Mouse (Mus musculus) adrenal gland, adult 2 months (tissue): Measurements from ENCODE around the gene Anxa11. TPM values are rescaled to one million over a fixed set of nuclear protein-coding genes. Genes with fewer than 3 reads are reported as not detected.
"Not testable (repeated sequence)": the region's sequence is repeated elsewhere in the genome, so short reads cannot be mapped to it uniquely, and the experiment has no call there.

ENCODE experiments used
- DNase-seq: peaks from one replicate; pipeline ENCODE4 v3.0.0; 2021
- polyA plus RNA-seq: library from polyadenylated mRNA; depleted of rRNA; stranded (reverse); fragments of >200 nt; gene quantifications from 2 replicates; pipeline ENCODE4 v1.2.3, GENCODE M21; 2012
- total RNA-seq, 2 experiments: library from RNA; stranded (reverse); gene quantifications; 2 replicates each; pipeline ENCODE4 v1.2.3; 2021

Gene Anxa11
- total and polyA plus RNA-seq, 3 experiments: 59.3 to 103 (median 75.7) TPM

DNA sequence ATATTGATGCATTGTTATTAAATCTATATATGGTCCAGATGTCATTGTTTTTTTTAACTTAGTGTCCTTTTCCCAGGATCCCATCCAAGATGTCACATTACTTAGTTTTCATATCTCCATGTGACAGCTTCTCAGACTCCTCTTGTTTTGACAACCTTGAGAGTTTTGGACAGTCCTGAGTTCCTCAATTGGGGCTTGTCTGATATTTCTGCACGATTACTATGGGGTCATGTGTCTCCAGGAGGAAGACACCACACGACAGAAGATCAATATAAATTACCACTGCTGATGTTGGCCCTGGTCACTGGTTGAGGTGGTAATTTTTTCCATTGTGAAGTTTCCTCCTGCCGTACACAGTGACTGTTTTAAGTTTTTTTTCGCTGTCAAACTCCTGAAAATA is 377 bp upstream of the Anxa11 start:
- no peak for DNase-seq

DNA sequence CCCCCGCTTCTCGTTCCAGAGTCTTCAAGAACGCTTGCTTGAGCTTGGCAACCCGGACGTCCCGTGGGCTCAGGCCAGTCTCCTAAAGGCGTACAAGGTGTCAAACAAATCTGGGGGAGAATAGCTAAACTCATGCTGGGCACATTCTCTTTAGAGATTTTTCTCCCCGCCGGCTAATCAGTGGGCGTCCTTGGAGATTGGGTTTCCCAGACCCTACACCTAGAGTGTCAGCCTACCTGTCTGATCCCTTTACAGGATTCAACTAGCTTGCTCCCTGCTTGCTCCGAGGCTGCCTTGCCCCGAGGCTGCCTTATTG is 690 bp downstream of the Anxa11 start:
- no peak for DNase-seq

DNA sequence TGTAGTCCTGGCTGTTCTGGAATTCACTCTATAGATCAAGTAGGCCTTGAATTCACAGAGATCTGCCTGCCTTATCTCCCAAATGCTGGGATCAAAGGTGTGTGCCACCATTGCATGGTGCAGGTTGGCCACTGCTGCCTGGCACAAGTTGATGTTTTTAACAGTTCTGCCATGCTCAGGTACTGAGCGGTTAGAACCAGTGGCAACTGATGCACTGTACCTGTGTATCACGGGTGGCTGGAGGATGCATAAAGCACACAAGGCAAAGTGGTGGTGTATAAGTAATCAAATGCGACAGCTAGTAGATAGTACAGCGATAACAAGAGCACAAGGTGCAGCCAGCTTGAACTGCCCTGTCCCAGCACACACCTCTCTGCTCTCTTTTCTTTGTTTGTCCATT is 2.4 kb downstream of the Anxa11 start:
- DNase-seq: no peak

DNA sequence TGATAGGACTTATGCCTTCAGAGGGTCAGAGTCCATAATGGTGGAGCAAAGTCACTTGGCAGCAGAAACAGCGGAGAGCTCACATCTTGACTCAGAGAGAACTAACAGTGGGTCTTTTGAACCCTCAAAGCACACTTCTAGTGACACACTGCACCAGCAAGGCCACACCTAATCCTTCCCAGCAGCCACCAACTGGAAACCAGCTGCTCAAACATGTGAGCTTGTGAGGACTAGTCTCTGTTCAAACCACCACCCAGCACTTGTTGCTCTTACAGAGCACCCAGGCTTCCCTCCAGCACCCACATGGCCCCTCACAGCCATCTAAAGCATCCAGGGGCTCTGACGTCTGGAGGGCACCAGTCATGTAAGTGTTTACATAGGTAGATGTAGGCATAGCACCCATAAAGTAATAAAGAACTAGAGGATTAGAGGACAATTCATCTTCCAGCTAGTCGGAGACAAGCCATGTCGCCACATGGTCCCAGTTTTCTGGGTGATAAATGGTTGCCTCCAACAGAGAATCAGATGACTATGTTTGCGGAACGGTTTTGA is 4.0 kb downstream of the Anxa11 start:
- no peak for DNase-seq

DNA sequence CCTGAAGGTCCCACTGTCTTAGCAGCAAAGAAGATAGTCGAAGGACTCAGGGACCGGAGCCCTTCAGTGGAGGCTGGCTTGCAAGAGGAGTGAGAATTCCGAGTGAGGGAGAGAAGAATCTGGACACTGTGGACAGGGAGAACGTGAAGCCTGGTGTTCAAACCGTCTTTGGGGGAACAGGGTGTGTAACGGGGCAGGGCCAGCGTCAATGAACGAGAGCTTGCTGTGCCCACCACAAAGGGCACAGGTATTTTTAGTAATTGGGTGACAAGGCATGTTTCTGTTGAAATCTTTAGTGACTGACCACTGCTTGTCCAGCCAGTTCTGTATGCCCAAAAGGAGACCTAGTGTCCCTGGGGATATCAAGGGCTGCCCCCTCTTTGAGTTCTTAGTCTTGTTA is 4.6 kb downstream of the Anxa11 start:
- no peak for DNase-seq

DNA sequence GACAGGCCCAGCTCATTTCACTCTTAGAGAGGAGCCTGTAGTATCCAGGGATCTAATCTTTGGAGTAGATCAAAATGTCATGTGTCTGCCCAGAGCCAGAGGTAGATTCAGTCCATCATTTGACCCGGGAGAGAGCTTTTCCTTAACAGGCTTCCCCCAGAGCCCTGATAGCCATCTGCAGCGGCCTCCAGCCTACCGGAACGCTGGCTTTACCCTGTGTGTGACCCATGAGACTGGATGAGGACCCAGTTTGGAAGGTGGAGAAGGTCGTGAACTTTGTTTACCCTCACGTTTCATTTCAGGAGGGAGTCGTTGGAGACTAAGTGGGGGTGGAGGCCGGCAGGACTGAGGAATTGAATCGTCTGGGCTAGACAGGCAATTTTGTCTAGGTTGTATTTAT is 5.7 kb downstream of the Anxa11 start:
- DNase-seq: no peak

DNA sequence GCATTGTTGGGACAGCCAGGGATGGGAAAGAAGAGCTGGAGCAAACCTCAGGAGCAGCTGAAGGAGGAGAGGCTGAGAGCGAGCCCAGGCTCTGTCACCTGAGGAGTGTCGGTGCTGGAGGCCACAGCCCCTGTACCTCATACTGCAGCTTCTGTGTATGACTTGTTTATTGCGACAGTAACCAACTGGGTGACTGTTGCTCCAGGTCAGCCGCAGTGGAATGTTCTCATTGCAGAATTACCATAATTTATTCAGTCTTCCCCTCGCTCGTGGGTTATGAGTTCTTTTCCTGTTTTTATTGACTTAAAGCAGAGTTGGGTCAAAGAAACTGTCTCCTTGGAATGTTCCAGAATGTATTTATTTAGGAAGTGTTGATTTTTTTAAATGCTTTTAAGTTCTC is 6.3 kb downstream of the Anxa11 start:
- DNase-seq: no peak

DNA sequence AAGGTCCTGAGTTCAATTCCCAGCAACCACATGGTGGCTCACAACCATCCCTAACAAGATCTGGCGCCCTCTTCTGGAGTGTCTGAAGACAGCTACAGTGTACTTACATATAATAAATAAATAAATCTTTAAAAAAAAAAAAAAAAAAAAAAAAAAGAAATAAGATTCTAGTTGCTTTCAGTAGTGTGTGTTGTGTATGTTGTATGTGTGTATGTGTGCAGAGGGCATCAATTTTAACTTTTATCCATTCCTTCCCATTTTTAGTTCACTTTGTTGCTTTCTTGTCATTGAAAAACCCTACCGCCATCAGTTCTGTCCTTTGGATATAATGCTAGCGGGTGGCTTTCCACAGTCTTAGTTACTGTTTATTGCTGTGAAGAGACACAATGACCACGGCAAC is 6.8 kb downstream of the Anxa11 start:
- DNase-seq: not testable (repeated sequence)

DNA sequence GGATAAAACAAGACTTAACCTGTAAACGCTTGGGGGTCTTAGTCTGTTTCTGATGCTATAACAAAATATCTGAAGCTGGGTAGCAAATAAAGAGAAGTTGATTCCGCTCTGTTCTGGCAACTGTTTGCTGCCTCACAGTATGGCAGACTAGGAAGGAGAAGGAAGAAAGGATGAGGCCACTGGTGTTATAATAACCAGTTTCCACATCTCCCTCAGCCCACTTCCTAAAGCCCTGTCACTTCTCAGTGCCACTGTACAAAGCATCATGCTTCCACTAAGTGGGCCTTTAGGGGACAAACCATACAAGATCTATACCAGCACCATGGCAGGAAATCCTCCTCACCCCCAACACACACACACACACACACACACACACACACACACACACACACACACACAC is 8.5 kb downstream of the Anxa11 start:
- DNase-seq: no peak

DNA sequence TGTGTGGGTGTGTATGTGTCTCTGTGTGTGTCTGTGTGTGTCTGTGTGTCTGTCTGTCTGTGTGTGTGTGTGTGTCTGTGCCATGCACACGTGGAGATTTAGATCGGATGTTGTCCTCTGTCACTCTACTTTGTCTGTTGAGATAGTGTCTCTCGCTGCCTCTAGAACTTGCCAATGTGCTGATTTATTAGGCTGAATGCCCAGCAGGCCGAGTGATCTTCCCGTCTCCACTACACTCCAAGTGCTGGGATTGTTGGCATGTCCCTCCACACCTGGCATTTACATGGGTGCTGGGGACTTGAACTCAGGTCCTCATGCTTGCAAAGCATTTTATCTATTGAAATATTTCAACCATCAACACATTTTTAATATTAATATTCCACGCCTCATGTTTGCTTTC is 9.2 kb downstream of the Anxa11 start:
- DNase-seq: no peak

DNA sequence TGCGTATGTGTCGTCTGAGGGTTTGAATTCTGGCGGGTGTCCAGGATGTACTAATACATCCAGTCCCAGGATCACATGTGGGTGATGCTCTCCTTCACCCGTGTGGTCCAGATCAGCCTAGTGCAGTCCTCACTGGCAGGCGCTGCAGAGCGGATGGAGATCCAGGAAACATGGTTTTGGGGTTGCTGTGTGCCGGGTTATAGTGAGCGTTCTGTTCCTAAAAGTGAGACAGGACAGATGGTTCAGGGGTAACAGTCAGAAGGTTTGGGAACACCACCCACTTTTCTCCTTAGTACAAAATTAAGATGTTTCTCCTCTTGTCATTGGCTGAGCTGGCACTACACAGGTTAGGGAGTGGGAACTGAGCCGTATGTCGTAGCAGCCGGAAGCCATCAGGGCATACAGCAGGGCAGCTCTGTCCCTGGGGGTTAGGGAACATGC is 10.2 kb downstream of the Anxa11 start:
- DNase-seq: no peak

DNA sequence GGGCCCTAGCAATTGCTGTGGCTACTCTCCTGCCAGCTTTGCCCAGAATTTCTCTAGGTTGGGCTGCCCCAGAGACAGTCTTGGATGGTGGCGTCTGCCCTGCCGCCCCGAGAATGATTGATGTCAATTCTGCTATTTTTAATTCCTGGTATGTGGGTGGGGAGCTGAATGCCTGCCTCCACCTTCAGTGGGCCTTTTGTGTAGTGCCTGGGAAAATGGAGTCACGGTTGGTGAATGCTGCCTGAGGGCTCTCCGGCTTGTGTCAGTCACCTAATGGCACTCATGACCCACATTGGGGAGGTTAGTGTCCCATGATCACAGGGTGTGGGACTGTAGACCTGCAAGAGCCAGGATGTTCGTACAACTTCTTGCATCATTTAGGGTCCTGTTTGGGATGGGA is 11.3 kb downstream of the Anxa11 start:
- no peak for DNase-seq

DNA sequence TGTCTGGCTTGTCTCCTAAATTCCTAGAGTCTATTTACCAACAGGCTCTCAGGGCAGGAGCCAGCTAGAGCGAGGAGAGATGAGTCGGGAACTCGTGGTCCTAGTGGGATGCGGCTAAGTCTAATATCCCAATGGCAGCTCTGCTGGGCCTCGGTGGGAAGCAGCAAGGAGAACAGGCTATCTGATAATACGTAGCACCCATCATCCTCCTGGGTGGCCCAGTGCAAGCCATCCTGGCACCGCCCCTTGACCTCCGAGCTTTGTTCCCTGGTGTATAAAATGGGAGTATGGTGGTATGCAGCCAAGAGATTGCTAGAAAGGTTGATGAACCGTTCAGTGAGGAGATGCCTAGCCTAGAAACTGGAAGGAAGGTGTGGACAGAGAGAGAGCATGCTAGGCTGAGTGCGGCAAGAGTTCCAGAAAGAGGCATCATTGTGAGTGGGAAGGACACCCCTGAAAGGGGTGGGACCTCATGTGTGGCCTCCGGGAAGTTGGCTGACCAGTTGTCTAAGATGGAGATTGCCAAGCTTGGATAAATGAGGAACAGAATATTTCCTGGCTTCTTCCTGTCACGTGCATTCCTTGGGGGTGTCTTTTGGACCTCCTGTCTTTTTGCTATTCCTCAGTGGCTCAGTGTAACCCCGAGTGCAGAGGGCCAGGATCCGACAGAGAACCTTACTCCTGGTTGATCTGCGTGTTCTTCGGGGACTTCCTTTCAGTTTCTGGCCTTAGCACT is 11.9 kb downstream of the Anxa11 start:
- DNase-seq: no peak

DNA sequence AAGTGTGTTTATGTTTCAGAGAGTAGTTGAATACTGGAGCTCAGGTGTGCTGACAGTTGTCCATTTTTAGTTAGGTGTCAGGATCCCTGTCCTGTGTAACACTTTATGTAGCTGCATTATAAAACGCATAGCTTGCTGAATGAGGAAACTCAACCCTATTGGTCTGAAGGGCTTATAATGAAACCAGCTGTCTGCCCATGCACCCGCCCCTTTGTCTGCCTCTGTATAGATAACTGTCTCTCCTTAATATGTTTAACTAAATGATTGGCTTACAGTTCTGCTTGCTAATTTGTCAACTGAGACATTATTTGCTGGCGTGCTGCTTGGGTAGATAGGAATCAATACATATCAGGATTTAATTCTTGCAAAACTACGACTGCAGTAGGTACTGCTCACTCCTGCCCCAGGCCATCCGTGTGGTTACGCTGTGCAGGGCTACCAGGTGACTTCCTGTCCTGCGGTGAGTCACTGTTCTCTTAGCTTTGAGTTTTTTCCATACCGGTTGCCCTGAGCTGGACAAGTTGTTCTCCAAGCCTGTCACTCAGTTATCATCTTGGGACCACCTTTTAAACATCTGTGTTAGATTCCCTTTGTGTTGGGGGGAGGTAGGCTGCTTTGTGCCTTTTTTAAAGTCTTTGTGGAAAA is 13.4 kb downstream of the Anxa11 start:
- DNase-seq: no peak

DNA sequence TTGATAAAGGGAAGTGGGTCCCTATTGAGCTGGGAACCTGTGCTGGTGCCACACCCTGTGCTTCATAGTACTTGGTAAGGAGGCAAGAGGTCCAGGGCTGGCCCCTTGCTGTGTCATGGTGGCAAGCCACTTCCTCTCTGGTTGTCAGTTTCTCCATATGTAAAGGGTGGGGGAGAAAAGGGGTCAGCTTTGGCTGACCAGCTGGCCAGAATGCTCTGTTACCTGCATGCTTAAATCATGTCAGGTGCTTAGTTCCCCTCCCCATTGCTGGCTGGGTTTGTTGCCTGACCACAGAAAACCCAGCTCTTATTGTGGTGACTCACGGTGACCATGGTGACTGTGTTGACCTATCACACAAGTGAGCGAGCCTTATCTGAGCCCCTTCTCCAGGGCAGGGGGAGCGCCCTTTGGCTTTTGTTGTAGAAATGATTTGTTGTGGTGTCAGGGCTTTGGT is 15.2 kb downstream of the Anxa11 start:
- DNase-seq: no peak

DNA sequence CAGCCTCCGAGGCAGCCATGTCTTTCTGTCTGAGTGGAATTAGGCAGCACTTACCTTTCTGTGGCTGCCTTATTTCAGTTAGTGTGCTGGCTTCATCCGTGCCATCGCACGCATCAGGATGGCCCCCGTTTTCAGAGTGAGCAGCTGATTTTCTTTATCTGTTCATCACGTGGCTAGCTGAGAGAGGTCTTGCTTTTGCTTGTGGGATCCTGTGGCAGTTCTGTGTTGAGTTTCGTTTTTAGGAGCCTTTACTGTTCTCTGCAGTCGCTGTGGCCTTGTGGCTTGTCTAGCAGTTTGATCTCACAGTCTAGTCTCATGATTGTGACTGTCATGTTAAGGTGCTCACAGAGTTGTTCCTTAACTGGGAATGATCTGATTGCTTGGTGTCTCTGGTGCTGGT is 16.0 kb downstream of the Anxa11 start:
- DNase-seq: no peak

DNA sequence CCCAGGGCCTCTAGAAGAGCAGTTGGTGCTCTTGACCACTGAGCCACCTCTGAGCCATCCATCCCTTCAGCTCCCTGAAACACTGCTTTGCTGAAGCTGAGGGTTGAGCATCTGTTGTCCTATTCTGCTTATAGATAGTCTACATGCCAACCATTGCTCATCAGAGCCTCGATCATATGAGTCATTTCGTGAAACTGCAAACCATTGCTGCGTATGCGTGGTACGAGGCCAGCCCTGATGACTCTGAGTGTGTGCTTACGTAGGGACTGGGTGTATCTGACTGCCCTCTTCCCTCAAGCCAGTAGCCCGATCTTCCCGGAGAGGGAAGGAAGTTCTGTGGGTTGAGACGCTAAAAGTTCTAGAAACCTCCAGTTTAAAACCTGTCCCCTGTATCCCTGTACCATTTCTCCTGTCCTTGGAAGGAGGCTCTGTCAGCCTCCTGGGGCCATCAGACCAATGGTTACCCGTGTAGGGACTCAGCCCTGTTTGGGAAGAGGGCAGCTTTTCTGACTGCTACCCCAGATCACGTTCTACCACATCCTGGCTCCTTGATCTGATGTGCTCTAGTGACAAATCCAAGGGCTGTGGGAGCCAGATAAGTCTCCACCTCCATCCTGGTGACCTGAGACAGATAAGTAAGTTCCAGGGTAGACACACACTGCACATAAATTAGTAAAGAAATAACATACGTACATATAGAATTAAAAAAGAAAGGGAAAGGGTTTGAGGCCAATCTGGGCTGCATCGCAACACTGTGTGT is 20.0 kb downstream of the Anxa11 start:
- no peak for DNase-seq

DNA sequence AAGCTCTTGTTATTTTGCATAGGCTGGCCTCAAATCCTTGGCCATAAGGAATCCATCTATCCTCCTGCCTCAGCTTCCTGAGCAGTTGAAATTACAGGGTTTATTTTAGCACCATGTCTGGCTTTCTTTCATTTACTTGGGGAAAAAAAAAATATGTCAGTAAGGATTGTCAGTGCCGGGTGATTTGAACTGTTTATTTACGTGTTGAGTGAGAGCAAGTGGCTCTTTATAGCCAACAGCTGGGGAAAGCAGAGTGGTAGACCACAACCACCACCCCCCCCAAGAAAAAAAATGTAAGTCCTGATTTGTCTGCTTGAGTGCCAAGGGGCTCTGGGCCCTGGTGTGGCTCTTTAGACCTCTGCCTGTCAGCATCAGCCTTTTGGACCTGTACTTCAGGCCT is 21.8 kb downstream of the Anxa11 start:
- no peak for DNase-seq

DNA sequence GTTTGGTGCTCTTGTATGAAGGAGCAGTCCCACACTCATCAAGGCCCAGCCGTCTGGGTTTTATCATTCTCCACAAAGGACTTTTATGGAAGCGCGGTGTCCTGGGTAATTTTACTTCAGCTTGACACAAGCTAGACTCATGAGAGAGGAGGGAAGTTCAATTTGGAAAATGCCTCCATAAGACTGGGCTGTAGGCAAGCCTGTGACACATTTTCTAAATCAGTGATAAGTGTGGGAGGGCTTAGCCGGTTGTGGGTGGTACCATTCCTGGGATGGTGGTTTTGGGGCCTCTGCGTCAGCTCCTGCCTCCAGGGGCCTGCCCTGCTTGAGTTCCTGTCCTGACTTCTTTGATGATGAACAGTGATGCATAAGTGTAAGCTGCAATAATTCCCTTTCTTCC is 23.3 kb downstream of the Anxa11 start:
- DNase-seq: no peak

DNA sequence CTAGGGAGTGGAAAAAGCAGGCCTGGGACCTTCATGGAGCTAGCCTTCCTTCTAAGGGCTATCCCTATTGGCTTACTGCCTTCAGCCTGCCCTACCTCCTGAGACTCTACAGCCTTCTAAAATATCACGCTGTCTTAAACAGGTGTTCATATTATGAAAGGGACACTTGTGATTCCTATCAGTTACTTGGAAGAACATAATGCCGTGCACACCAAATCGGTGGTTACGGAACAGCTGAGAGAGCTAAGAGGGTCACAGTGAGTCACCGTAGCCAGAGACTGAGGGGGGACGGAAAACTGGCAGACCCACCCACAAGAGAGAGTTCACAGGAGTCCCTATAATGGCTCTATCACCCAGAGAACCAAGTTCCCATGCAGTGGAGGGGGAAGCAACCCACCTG is 24.4 kb downstream of the Anxa11 start:
- DNase-seq: no peak

DNA sequence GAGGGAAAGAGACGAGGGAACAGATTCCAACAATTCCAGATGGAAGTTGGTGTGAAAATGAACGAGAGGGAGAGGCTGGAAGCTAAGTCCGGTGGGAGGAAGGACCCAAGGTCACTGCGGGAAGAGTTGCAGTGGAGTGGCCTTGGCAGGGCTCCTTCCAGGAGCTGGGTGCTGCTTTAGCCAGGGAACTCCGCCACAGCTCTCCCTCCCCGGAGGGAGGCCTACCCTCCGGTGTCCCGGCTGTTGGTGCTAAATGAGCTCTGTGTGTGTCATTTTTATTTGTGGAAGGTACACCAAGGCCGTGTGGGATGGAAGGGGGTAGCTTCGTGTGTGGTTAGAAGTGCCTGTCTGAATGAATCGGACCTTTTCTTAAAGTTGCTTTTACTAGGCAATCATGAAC is 24.9 kb downstream of the Anxa11 start:
- DNase-seq: peak; percentile 69

DNA sequence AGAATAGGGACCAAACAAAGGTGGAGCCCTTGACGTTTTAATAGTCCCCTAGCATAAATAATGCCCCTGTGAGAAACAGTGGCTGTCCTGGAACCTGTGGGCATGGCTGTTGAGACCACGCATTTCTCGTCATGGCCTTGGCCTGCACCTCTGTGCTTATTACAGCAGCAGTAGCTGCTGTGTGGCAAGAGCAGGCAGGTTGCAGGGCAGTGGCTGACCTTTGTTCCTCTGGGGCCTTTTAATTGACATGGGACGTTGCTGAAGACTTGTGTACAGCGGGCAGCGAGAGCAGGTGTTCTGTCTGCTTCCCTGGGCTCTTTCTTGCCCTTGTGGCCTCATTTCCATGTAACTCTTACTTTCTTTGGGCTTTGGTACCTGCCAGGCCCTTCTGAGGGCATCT is 25.9 kb downstream of the Anxa11 start:
- DNase-seq: no peak

DNA sequence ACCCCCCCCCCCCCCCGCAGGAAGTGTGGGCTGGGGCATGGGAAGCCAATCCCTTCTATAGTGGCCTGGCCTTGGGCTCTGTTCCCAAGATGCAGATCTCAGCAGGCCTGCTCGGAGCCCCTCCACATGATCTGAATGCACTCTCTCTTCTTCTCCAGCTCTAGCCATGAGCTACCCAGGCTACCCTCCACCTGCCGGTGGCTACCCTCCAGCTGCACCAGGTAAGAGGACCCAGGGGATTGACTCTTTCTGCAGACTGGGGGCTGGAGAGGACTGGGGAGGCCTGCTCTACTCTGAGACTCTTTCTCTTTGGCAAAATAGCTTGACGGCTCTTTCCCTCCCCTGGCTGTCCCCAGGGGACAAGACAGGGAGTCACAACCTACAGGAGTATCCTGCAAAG is 26.8 kb downstream of the Anxa11 start:
- no peak for DNase-seq
